Mouse (Mus musculus) lung, postnatal 10 days (tissue): ENCODE data around the gene Sh2d1b2.

Experiments used
- DNase-seq: peaks from one replicate; pipeline ENCODE4 v3.0.0; 2021

Sh2d1b2 gene

DNA sequence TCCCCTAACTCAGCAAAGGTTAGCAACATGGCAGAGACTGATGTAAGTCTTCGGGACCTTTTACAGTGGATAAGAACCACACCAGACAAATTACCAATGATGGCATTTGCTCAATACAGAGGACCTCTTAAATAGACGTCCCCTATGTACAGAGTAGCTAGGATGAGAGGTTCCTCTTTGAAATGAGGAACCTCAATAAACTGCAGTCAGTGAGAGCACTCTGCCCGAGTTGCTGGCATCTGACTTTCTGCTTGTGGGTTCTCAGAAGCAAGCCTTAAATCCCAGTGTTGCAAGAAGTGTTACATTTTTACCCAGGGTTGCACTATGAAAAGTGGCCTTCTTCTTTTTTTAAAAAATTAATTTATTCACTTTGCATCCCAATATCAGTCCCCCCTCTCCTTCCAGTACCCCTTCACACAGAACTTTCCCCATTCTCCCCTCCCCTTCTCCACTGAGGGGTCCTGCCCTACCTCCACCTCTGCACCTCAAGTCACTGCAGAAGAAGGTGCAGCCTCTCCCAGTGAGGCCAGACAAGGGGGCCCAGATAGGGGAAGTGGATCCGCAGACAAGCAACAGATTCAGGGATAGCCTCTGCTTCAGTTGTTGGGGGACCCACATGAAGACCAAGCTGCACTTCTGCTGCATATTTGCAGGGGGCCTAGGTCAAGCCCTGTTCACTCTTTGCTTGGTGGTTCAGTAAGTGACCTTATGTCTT is 50.0 kb downstream of the Sh2d1b2 start:
- no peak for DNase-seq

DNA sequence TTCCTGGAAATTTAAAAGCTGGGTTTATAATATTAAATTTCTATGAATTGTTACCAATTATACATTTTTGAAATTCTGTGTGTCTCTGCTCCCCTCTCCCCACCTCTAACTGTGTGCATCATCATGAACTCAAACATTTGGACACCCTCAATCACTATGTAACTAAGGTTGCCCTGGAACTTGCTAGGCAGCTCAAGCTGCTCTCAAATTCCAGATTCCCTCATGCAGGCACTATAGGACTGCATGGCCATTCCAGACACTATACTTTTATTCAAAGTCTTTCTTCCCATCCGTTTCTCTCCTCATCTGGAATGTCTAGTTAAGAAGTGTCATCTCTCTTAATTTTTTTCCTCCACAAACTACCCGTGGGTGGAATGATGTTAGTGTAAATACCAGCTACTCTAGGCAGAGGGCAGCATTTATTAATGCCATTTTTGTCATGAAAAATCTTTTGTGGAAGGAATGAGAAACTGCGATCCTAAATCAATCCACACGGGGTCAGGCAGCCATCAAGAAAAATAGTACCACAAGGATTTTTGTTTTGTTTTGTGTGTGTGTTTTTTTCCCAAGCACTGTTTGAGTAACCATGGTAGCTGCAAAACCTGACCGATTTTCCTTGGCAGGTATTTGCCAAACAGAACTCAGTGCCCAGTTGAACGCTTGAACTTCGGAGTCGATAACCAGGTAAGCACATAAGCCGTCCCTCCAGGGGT is 59.8 kb downstream of the Sh2d1b2 start:
- peak; percentile 83 for DNase-seq

DNA sequence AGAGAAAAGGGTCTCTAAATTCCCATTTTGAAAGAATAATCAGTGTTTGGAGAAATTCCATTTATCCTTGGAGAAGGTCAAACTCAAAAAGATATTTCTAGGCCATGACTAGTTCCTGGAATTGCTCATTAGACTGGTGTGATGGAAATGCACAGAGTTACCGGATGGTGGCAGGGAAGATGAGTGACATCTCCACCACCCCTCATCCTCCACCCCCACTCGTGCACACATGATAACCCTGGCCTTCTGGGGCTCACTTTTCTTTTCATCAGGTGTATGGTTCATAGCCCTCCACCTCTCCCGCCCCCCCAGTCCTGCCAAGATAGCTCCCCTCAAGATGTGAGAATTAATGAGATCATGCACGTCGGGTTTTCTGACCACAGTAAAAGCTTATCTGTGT is 60.7 kb downstream of the Sh2d1b2 start:
- no peak for DNase-seq

DNA sequence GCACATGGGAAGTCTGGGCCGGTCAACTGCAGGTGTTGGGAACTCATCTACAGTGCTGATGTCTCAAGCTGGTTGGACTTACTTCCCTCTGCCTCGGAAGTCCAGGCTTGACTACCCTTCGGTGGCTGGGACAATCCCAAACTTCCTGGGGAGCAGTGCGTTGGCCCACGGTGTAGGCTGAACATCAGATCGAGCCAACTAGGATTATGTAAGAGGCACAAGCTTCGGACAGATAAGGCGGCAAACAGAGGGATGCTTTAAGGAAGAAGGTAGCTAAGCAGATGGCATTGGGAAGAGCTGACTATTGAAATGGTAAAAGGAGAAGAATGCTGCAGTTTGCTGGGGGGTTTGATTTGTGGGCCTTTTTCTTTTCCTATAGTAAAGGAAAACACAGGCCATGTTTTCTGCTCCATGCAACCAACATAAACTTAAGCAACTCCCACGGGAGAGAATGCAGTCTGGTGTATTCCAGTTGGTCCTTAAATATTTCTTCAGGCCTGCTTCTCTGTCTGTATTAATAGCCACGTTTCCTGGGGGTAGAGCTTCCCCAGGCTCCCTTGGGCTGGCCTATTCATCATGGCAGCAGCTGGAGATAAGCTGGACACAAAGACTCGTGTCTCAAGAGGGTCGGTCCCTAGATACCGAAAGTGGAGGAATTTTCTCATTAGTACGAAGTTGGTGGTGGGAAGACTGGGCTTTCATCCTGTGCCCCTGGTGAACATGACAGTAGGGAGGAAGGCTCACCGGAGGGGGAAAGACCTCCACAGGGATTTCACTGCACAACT is 62.4 kb downstream of the Sh2d1b2 start:
- DNase-seq = no peak

DNA sequence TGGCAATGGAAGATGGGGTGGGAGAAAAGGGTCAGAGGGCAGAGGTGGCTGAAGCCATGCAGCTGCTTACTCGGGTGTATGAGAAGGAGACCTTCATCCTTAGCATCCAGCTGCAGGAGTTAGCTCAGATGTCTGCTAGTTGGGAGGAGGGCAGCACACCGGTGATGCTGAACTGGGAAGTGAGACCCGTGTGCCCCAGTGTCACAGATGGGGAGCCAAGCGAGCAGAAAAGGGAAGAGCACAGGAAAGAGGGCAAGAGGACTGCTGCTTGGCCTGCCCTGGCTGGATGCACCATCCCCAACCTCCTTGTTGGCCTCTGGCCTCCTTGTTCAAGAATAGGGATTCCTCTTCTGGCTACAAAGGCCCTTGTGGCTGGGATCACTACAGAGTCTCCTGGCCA is 66.9 kb downstream of the Sh2d1b2 start:
- DNase-seq = no peak

DNA sequence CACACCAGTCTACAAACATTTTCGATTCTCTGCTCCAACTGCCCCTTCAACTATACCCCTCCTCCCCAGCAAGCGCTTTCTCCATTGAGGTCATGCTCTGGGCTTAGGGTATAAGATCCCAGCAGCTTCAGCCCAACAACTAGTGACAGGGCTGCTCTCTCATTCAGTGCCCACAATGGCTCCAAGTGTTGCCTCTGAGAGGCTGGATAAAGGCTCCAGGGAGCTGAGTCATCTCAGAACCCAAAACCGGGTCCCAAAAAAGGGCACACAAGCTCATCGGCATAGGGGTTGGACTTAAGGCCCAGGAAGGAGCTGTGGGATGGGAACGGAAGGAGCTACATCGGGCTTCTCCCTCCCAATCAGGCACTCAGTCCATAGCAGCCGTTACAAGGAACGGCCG is 69.1 kb downstream of the Sh2d1b2 start:
- DNase-seq = no peak

DNA sequence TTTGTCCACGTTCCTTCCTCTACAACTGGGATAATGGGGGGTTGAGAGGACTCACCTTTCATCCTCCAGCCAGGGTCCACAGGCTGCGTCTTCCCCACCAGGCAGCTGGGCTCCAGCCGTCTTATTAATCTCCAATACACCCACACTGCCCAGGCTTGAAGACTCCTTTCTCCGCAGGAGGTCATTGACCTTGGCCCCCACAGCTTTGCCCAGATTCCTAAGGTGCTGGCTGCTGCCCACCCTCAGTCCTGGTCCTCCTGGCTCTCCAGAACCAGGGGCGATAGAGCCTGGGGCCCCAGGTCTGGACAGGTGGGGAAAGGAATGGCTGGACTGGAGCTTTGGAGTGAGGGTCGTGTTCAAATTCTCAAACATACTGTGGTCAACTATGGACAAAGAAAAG is 69.9 kb downstream of the Sh2d1b2 start:
- DNase-seq = no peak

DNA sequence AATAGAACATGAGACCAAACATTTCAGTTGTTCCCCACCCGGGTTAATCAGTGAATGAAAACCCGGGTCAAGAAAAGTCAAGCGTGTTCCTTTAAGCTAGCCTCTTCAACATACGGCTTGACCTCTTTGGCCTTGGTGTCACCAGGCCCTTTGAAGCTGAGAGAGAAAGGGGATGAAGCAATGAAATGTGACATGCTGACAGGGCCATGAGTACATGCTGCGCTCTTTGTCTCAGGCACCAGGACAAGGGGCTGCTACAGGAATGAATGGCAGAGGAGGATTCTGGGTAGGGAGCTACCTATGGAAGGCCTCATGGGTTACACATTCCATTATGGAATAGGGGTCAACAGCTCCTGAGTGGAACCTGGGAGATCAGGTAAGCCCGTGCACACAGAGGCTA is 70.6 kb downstream of the Sh2d1b2 start:
- no peak for DNase-seq
